Mouse (Mus musculus) cerebellum, adult 18-20 months (tissue): ENCODE data around the gene Rbbp4.
A peak's percentile ranks its signal among the peaks of the same experiment; 100 is the strongest.

Experiments
- DNase-seq, 2 experiments: peaks; one replicate each; pipeline ENCODE4 v3.0.0; 2021

Rbbp4 gene

GRCm38 (mm10) chr4:129289671-129290070, 45.5 kb downstream of the Rbbp4 start:
- no peak for DNase-seq

GRCm38 (mm10) chr4:129288067-129288466, 47.1 kb downstream of the Rbbp4 start:
- no peak for DNase-seq

- no peak for DNase-seq
These were observed 47.6 kb downstream of the Rbbp4 start, which contains the start of gene Sync for GRCm38 (mm10) chr4:129287472-129287981. Sync (plus strand) TSS chr4:129287617.

- DNase-seq: no peak
These were observed 48.3 kb downstream of the Rbbp4 start for GRCm38 (mm10) chr4:129286683-129287471.

GRCm38 (mm10) chr4:129286001-129286682, 49.0 kb downstream of the Rbbp4 start:
- DNase-seq: no peak

GRCm38 (mm10) chr4:129284685-129285084, 50.5 kb downstream of the Rbbp4 start:
- no peak for DNase-seq

GRCm38 (mm10) chr4:129283226-129283625, 51.9 kb downstream of the Rbbp4 start:
- DNase-seq: no peak

GRCm38 (mm10) chr4:129282786-129283185, 52.4 kb downstream of the Rbbp4 start:
- no peak for DNase-seq

- DNase-seq: peak; percentile 98 to 99
These were observed 58.7 kb downstream of the Rbbp4 start for GRCm38 (mm10) chr4:129276453-129276865.

GRCm38 (mm10) chr4:129272756-129273046, 62.5 kb downstream of the Rbbp4 start:
- peak; percentile 91 to 94 for DNase-seq

- peak in 1 of 2 experiments; percentile 50 for DNase-seq
These were observed 63.0 kb downstream of the Rbbp4 start for GRCm38 (mm10) chr4:129271991-129272755.

- no peak for DNase-seq
These were observed 66.5 kb downstream of the Rbbp4 start for GRCm38 (mm10) chr4:129268698-129269097.

GRCm38 (mm10) chr4:129266821-129267220, 68.3 kb downstream of the Rbbp4 start:
- DNase-seq: no peak

- no peak for DNase-seq
These were observed 69.0 kb downstream of the Rbbp4 start for GRCm38 (mm10) chr4:129266191-129266590.

- DNase-seq: peak; percentile 66 to 70
These were observed 71.7 kb downstream of the Rbbp4 start for GRCm38 (mm10) chr4:129263225-129264021.

- no peak for DNase-seq
These were observed 74.0 kb downstream of the Rbbp4 start, which contains the start of gene C77080 for GRCm38 (mm10) chr4:129261196-129261595. C77080 (minus strand) TSS chr4:129261404.

GRCm38 (mm10) chr4:129260678-129261077, 74.5 kb downstream of the Rbbp4 start:
- DNase-seq: no peak

GRCm38 (mm10) chr4:129259101-129259500, 76.1 kb downstream of the Rbbp4 start:
- DNase-seq: no peak
